Mouse (Mus musculus): ENCODE measurements at regions not wholly inside any gene's neighbourhood (a gene's known extent, or its start where the extent isn't known, plus 50 kb on each side); places are given as distances from the start of the nearest gene placed in this dataset.

- TF ChIP-seq CTCF (IDR thresholded peaks at IDR 0.05; ENCODE audit: borderline replicate concordance, insufficient read depth, low read depth, low read length): no peak
- no peak for TF ChIP-seq POLR2A (IDR thresholded peaks at IDR 0.05; ENCODE audit: borderline replicate concordance, insufficient read depth, low read length)
Observed at GRCm38 (mm10) chr11:57432299-57432698, 86.1 kb downstream of the Fam114a2 start.

All from cerebellum, adult 2 months (tissue).